Mouse (Mus musculus) neural tube, embryonic 14.5 days (tissue): ENCODE data around the gene Tnfrsf13b. TPM values are rescaled to one million over a fixed set of nuclear protein-coding genes. Genes with fewer than 3 reads are reported as not detected.

ENCODE experiments used
- ATAC-seq: fragments of 200-750 bp; cut with Nextera tagmentation; 2 replicates; pipeline ENCODE4 v1.8.0; 2017; ENCODE audit warnings: low read depth, mild to moderate bottlenecking, moderate TSS enrichment, moderate library complexity
- H3K27ac ChIP-seq: fragments of 300-500 bp; sonication (generic); 2 replicates; pipeline ENCODE4 v1.5.1; 2014; ENCODE audit warnings: low read depth, mild to moderate bottlenecking, control low read depth, low read length, moderate library complexity, mixed read lengths
- H3K27me3 ChIP-seq: fragments of 300-500 bp; sonication (generic); 2 replicates; pipeline ENCODE4 v1.6.1; 2014; ENCODE audit warnings: low read length; ENCODE audit not compliant: control insufficient read depth, insufficient read depth
- H3K36me3 ChIP-seq: fragments of 300-500 bp; sonication (generic); 2 replicates; pipeline ENCODE4 v1.6.1; 2014; ENCODE audit warnings: low read length, mixed read lengths; ENCODE audit not compliant: control insufficient read depth, insufficient read depth
- H3K4me1 ChIP-seq: fragments of 300-500 bp; sonication (generic); 2 replicates; pipeline ENCODE4 v1.6.1; 2014; ENCODE audit warnings: low read length; ENCODE audit not compliant: control insufficient read depth, insufficient read depth
- H3K4me2 ChIP-seq: fragments of 300-500 bp; sonication (generic); 2 replicates; pipeline ENCODE4 v1.6.1; 2014; ENCODE audit warnings: mild to moderate bottlenecking, low read depth, low read length, control low read depth
- H3K4me3 ChIP-seq: fragments of 300-500 bp; sonication (generic); 2 replicates; pipeline ENCODE4 v1.5.1; 2014; ENCODE audit warnings: low read depth, low read length, control low read depth, mixed read lengths
- H3K9ac ChIP-seq: fragments of 300-500 bp; sonication (generic); replicated peaks from 2 replicates; pipeline ENCODE4 v1.6.1; 2014; ENCODE audit warnings: low read depth, mild to moderate bottlenecking, control low read depth, low read length, mixed read lengths
- H3K9me3 ChIP-seq: fragments of 300-500 bp; sonication (generic); 2 replicates; pipeline ENCODE4 v1.6.1; 2016; ENCODE audit warnings: low read length; ENCODE audit not compliant: control insufficient read depth
- WGBS: fragments of 180-500 bp; shearing (Covaris S2); extraction: QIAGEN DNeasy Blood & Tissue Kit; methylation state at CpG from one replicate; pipeline ENCODE4 v1.1.7; 2014; 5-methylcytosine and 5-hydroxymethylcytosine counted together
- polyA plus RNA-seq: library from polyadenylated mRNA; unstranded; fragments of >200 nt; fragmentation: Nextera tagmentation; extraction: Ambion mirVana; gene quantifications from 2 replicates; pipeline ENCODE4 v1.2.1, GENCODE M21; 2014

Gene Tnfrsf13b
- polyA plus RNA-seq, 1 experiment from 2014 or later: 0.67 TPM

DNA sequence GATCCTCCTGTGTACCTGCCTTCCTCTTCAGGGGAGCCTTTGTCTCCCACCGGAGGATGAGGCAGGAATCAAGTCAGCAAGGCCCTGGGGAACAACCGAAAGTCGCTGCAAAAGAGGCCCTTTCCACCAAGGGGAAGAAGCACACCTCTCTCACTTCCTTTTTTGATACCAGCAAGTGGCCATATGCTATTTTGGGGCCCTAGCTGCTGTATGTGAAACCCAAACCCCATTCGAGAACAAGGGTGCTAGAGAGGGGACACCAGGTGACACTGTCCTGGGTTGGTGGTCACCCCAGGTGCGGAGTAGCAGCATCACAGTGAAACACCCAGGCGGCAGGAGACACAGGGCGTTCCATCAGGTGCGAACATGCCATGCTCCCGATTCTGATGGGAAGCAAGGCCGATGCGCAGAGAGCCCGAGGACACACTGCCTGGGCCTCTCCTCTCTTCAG is 17.6 kb upstream of the Tnfrsf13b start:
- Histone ChIP-seq H3K4me3 (no peak overlapping the region), H3K9ac (no peak overlapping the region), H3K9me3 (no peaks in the 10 kb centered on the region), H3K4me1 (no peaks in the 10 kb centered on the region), H3K27me3 (no peaks in the 10 kb centered on the region), H3K27ac (no peak overlapping the region), H3K4me2 (no peak overlapping the region), H3K36me3 (no peaks in the 10 kb centered on the region)
- no peak for ATAC-seq
- WGBS: 89% methylated on average over 12 of the region's 12 CpGs

GRCm38 (mm10) chr11:61109707-61110106 is 16.8 kb upstream of the Tnfrsf13b start:
- Histone ChIP-seq H3K36me3 (no peaks in the 10 kb centered on the region), H3K4me3 (no peak overlapping the region), H3K27me3 (no peaks in the 10 kb centered on the region), H3K4me1 (no peaks in the 10 kb centered on the region), H3K9me3 (no peaks in the 10 kb centered on the region), H3K27ac (no peak overlapping the region), H3K9ac (no peak overlapping the region), H3K4me2 (no peak overlapping the region)
- no peak for ATAC-seq
- 96% methylated on average over 6 of the region's 6 CpGs for WGBS

DNA sequence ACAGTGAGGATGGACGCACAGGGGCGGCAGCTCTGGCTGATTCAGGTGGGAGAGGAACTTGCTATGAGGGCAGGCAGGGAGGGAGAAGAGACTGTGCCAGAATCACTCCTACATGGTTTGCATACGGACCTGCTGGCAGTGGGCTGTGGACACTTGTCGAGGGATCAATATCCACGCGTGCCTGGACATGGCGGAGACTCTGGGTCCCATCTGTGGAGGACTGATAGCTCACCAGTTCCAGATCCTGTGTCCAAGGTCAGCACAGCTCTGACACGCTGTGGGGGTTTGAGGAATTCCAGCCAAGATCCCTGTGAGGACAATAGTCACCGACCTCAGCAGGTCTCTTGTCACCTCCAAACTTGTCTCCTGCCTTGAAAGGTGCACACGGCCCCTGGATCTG is 16.4 kb upstream of the Tnfrsf13b start:
- H3K9me3 ChIP-seq: no peaks in the 10 kb centered on the region
- no peaks in the 10 kb centered on the region for H3K36me3 ChIP-seq
- H3K27me3 ChIP-seq: no peaks in the 10 kb centered on the region
- no peak for ATAC-seq
- no peak overlapping the region for H3K4me3 ChIP-seq
- no peaks in the 10 kb centered on the region for H3K4me1 ChIP-seq
- no peak overlapping the region for H3K9ac ChIP-seq
- WGBS: 81% methylated on average over 10 of the region's 10 CpGs
- H3K4me2 ChIP-seq: no peak overlapping the region
- H3K27ac ChIP-seq: no peak overlapping the region

DNA sequence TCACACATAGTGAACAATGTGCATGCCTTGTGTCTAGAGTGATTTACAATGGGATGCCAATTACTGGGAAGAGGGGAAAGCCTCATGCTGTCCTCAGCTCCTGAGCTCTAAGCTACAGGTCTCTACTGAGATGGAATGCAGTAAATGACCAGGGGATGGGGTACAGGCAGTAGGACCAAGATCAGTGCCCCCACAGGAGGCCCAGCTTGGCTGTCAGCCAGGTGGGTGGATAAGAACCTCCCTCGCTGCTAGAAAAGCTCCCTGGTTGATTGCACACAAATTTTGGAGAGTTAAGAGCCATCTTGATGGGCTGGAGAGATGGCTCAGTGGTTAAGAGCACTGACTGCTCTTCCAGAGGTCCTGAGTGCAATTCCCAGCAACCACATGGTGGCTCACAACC is 15.6 kb upstream of the Tnfrsf13b start:
- ATAC-seq: no peak
- Histone ChIP-seq H3K36me3 (no peaks in the 10 kb centered on the region), H3K4me1 (no peaks in the 10 kb centered on the region), H3K4me2 (no peak overlapping the region), H3K27me3 (no peaks in the 10 kb centered on the region), H3K4me3 (no peak overlapping the region), H3K27ac (no peak overlapping the region), H3K9me3 (no peaks in the 10 kb centered on the region), H3K9ac (no peak overlapping the region)
- WGBS: 25% methylated on average over 1 of the region's 1 CpGs

- no peak overlapping the region for H3K4me3 ChIP-seq
- no peaks in the 10 kb centered on the region for H3K9me3 ChIP-seq
- no peaks in the 10 kb centered on the region for H3K36me3 ChIP-seq
- H3K9ac ChIP-seq: no peak overlapping the region
- no peak overlapping the region for H3K27ac ChIP-seq
- H3K27me3 ChIP-seq: no peaks in the 10 kb centered on the region
- 94% methylated on average over 4 of the region's 4 CpGs for WGBS
- H3K4me2 ChIP-seq: no peak overlapping the region
- ATAC-seq: no peak
- no peaks in the 10 kb centered on the region for H3K4me1 ChIP-seq
These were observed 15.1 kb upstream of the Tnfrsf13b start for GRCm38 (mm10) chr11:61111472-61111871.

DNA sequence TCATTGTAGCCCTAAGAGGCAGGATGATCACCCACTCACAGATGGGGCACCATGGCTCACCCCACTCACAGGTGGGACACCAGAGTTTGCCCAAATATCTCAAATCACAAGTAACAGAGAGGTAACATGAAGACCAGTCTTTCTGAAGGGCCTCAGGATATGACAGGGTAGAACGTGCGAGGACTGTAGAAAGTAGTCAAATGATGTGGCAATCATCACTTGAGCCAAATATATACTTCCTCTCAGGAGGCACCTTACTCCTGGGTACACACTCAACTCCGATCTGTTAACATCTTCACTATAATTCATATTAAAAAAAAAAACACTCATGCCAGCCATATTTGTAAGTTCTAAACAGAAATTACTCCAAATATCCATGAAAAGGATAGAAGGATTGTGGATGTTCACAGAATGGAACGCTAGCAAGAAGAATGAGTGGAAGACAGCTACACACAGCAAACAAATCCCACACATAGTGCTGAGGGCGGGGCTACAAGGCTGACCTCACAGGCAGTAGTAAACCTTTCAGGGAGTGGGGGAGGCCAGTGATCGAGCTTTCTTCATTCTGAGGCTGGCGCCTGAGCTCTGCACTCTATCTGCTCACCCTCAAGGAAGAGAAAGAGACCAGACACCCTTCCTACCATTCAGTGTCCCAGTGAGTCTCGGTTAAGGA is 14.1 kb upstream of the Tnfrsf13b start:
- no peak overlapping the region for H3K4me2 ChIP-seq
- ATAC-seq: no peak
- H3K4me1 ChIP-seq: no peaks in the 10 kb centered on the region
- H3K27me3 ChIP-seq: no peaks in the 10 kb centered on the region
- no peaks in the 10 kb centered on the region for H3K9me3 ChIP-seq
- H3K9ac ChIP-seq: no peak overlapping the region
- WGBS: 90% methylated on average over 8 of the region's 8 CpGs
- H3K36me3 ChIP-seq: no peaks in the 10 kb centered on the region
- no peak overlapping the region for H3K27ac ChIP-seq
- H3K4me3 ChIP-seq: no peak overlapping the region

GRCm38 (mm10) chr11:61116226-61116625 is 10.3 kb upstream of the Tnfrsf13b start:
- H3K27me3 ChIP-seq: no peaks in the 10 kb centered on the region
- no peak overlapping the region for H3K4me3 ChIP-seq
- no peak overlapping the region for H3K9ac ChIP-seq
- WGBS: 67% methylated on average over 8 of the region's 8 CpGs
- no peak overlapping the region for H3K4me2 ChIP-seq
- H3K4me1 ChIP-seq: no peaks in the 10 kb centered on the region
- H3K27ac ChIP-seq: no peak overlapping the region
- no peaks in the 10 kb centered on the region for H3K36me3 ChIP-seq
- no peaks in the 10 kb centered on the region for H3K9me3 ChIP-seq
- no peak for ATAC-seq

GRCm38 (mm10) chr11:61119996-61120583 is 6.5 kb upstream of the Tnfrsf13b start:
- ATAC-seq: no peak
- Histone ChIP-seq H3K27ac (no peak overlapping the region), H3K27me3 (no peaks in the 10 kb centered on the region), H3K36me3 (no peaks in the 10 kb centered on the region), H3K9ac (no peak overlapping the region), H3K9me3 (no peaks in the 10 kb centered on the region), H3K4me2 (no peak overlapping the region), H3K4me1 (no peaks in the 10 kb centered on the region), H3K4me3 (no peak overlapping the region)
- WGBS: 93% methylated on average over 3 of the region's 3 CpGs

DNA sequence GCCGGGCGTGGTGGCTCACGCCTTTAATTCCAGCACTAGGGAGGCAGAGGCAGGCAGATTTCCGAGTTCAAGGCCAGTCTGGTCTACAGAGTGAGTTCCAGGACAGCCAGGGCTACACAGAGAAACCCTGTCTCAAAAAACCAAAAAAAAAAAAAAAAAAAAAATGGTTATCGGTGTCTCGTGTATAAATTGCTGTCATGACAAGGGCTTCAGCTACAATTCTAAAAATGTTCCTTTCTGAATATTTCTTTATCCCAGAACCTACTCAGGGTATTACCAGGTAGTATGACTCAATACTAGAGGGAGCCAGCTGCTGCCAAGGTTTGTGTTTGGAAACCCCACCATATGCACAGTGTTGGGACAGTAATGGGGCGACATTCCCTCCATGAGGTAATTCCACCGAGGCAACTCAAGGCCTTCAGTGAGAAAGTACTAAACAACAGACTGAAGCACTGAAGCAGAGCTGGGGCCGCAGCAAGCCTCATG is 4.2 kb upstream of the Tnfrsf13b start:
- no peaks in the 10 kb centered on the region for H3K36me3 ChIP-seq
- 88% methylated on average over 9 of the region's 9 CpGs for WGBS
- no peaks in the 10 kb centered on the region for H3K27me3 ChIP-seq
- H3K9me3 ChIP-seq: no peaks in the 10 kb centered on the region
- H3K4me3 ChIP-seq: no peak overlapping the region
- no peak for ATAC-seq
- no peak overlapping the region for H3K27ac ChIP-seq
- no peak overlapping the region for H3K4me2 ChIP-seq
- no peaks in the 10 kb centered on the region for H3K4me1 ChIP-seq
- H3K9ac ChIP-seq: no peak overlapping the region
